ENCODE assay signal across 9 mouse cellular contexts in genomic region chr2:124612276-124612675, GRCm38 (mm10).
DNase-seq lines count a peak whose midpoint lies in the region; ATAC-seq and TF ChIP-seq lines count a peak whose summit lies in the region.
"Had no signal": no experiment of that assay in that cellular context is flagged by ENCODE, and none has a peak within 500 bp of the region (broad histone marks: within the 10 kb centered on the region; RNA-seq: fewer than 3 reads in every experiment).

No protein-coding gene starts in this region.

- H3K4me2 ChIP-seq in embryonic facial prominence, embryonic 12.5 days (replicated peaks) = peak overlapping the region; percentile 80
- peak overlapping the region; percentile 94 for H3K4me2 ChIP-seq in limb, embryonic 12.5 days

- DNase-seq in lung, adult 2 months = no peak
- DNase-seq in lung, postnatal 36 days = no peak
- DNase-seq in thymus, postnatal 4 days = no peak
- DNase-seq in spleen, postnatal 14 days (ENCODE audit: low spot score in 2 of 2) = no peak
- DNase-seq in urinary bladder, adult 2 months (ENCODE audit: low spot score) = no peak

- H3K9me3 ChIP-seq in embryonic facial prominence, embryonic 12.5 days = no peaks in the 10 kb centered on the region
- no peaks in the 10 kb centered on the region for H3K9me3 ChIP-seq in limb, embryonic 12.5 days

- no peak overlapping the region for H3K27ac ChIP-seq in embryonic facial prominence, embryonic 12.5 days
- H3K27ac ChIP-seq in limb, embryonic 12.5 days = no peak overlapping the region
- no peak overlapping the region for H3K27ac ChIP-seq in olfactory bulb, adult 2 months (ENCODE audit: insufficient read depth, low read depth, low read length)

- peaks cover 6% of the 10 kb centered on the region; the same call in 1 of the 2 replicates for H3K27me3 ChIP-seq in embryonic facial prominence, embryonic 12.5 days
- H3K27me3 ChIP-seq in limb, embryonic 12.5 days = peaks cover 50% of the 10 kb centered on the region

- no peak for TF ChIP-seq POLR2A in lung, adult 2 months (IDR thresholded peaks at IDR 0.05; ENCODE audit: borderline replicate concordance, extremely low read depth, low read depth, low read length)
- TF ChIP-seq POLR2A in olfactory bulb, adult 2 months (IDR thresholded peaks at IDR 0.05; ENCODE audit: insufficient read depth, low read depth, low read length) = no peak

- WGBS in lung, adult 2 months = 24% methylated on average over 6 of the region's 6 CpGs
- WGBS in embryonic facial prominence, embryonic 12.5 days = 53% methylated on average over 6 of the region's 6 CpGs
- WGBS in limb, embryonic 12.5 days = 29% methylated on average over 6 of the region's 6 CpGs
- 31% methylated on average over 6 of the region's 6 CpGs for WGBS in olfactory bulb, adult 2 months

- H3K36me3 ChIP-seq in embryonic facial prominence, embryonic 12.5 days = no peaks in the 10 kb centered on the region
- H3K36me3 ChIP-seq in limb, embryonic 12.5 days = no peaks in the 10 kb centered on the region

- ATAC-seq in embryonic facial prominence, embryonic 12.5 days (ENCODE audit: insufficient number of reproducible peaks, insufficient read depth, low FRiP score, low TSS enrichment) = no peak
- ATAC-seq in limb, embryonic 12.5 days (ENCODE audit: insufficient number of reproducible peaks, insufficient read depth, low FRiP score, low TSS enrichment, low read depth) = no peak
- ATAC-seq: Patski had no signal

- no peak for TF ChIP-seq CTCF in lung, adult 2 months (IDR thresholded peaks at IDR 0.05; ENCODE audit: insufficient read depth, low read length)
- no peak for TF ChIP-seq CTCF in olfactory bulb, adult 2 months (IDR thresholded peaks at IDR 0.05; ENCODE audit: insufficient read depth, low read depth, low read length)

- H3K9ac ChIP-seq in embryonic facial prominence, embryonic 12.5 days = no peak overlapping the region; the same call in 1 of the 2 replicates
- no peak overlapping the region for H3K9ac ChIP-seq in limb, embryonic 12.5 days (replicated peaks)

- peak overlapping the region; percentile 79 for H3K4me3 ChIP-seq in lung, adult 2 months (replicated peaks; ENCODE audit: extremely low read depth, low read depth, low read length)
- H3K4me3 ChIP-seq in embryonic facial prominence, embryonic 12.5 days = peak overlapping the region; percentile 78
- peak overlapping the region; percentile 74 for H3K4me3 ChIP-seq in limb, embryonic 12.5 days (replicated peaks)
- H3K4me3 ChIP-seq in olfactory bulb, adult 2 months (ENCODE audit: insufficient read depth, low read depth, low read length) = peak overlapping the region; percentile 36

- H3K4me1 ChIP-seq in lung, adult 2 months (ENCODE audit: control insufficient read depth, insufficient read depth, low read length) = peaks cover 20% of the 10 kb centered on the region
- peaks cover 14% of the 10 kb centered on the region; the same call in 1 of the 2 replicates for H3K4me1 ChIP-seq in embryonic facial prominence, embryonic 12.5 days
- peaks cover 23% of the 10 kb centered on the region; the same call in 1 of the 2 replicates for H3K4me1 ChIP-seq in limb, embryonic 12.5 days (replicated peaks)
- peaks cover 17% of the 10 kb centered on the region for H3K4me1 ChIP-seq in olfactory bulb, adult 2 months (ENCODE audit: control insufficient read depth, insufficient read depth, low read length)
